Mouse (Mus musculus): ENCODE measurements around the gene Gm10645.

Gene Gm10645

GRCm38 (mm10) chr8:83167932-83168331 lies 2.0 kb upstream of the Gm10645 start:
- DNase-seq, result no peak

GRCm38 (mm10) chr8:83165235-83165930 lies 587 bp downstream of the Gm10645 start, which contains the start of gene Tbc1d9:
Gene Tbc1d9 (plus strand): TSS chr8:83165352.
- peak; percentile 92 for DNase-seq

GRCm38 (mm10) chr8:83160613-83161012 lies 5.4 kb downstream of the Gm10645 start:
- DNase-seq, result no peak

GRCm38 (mm10) chr8:83159615-83160014 lies 6.4 kb downstream of the Gm10645 start:
- DNase-seq, result no peak

DNA sequence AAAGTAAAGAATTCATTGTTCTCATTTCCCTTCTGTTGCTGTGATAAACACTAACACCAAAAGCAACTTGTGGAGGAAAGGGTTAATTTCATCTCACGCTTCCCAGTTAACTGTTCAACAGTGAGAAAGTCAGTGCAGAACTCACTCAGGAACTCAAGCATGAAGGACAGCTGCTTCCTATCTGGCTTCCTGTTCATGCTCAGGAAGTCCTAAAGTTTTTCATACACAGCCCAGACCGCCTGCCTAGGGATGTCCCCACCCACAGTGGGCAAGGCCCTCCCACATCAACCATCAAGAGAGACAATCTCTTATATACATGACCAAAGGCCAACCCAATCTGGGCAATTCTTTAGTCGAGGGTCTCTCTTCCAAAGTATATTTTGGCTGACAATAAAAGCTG lies 7.0 kb downstream of the Gm10645 start:
- DNase-seq, result no peak

- DNase-seq, result no peak
Observed at GRCm38 (mm10) chr8:83155110-83155509, 10.9 kb downstream of the Gm10645 start.

- DNase-seq, result no peak
Observed at GRCm38 (mm10) chr8:83152470-83152869, 13.5 kb downstream of the Gm10645 start.

DNA sequence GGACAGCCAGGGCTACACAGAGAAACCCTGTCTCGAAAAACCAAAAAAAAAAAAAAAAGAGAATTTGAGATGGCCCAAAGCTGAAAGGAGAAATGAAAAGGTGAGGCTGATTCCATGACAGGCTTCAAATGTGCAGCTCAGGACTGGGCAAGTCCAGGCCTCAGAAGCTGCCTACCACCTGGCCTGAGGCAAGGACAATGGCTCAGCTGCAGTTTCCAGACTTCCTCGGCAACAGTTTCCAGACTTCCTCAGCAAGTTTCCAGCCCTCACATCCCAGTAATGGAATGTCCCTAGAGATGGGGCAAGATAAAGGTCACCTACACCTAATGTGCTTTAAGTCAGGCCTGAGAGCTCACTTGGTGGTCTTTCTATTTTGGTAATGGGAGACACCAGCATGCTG lies 13.9 kb downstream of the Gm10645 start:
- DNase-seq, result no peak

- DNase-seq, result no peak
Observed at GRCm38 (mm10) chr8:83149124-83149523, 16.8 kb downstream of the Gm10645 start.

DNA sequence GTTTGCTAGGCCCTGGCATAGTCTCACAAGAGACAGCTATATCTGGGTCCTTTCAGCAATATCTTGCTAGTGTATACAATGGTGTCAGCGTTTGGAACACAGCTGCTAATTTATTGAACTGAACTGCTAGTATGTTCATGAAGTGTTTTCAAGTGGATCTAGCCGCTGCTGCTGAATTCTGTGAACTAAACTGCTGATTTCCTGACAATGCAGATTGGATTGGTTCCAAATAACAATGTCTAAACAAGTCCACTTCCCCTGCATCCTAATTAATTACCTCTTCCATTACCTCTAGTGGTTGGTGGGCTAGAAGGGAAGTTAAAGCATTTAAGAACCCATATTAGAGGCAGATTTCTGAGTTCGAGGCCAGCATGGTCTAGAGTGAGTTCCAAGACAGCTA lies 20.5 kb downstream of the Gm10645 start:
- no peak for DNase-seq

- DNase-seq, result no peak
Observed at GRCm38 (mm10) chr8:83144601-83145000, 21.4 kb downstream of the Gm10645 start.

DNA sequence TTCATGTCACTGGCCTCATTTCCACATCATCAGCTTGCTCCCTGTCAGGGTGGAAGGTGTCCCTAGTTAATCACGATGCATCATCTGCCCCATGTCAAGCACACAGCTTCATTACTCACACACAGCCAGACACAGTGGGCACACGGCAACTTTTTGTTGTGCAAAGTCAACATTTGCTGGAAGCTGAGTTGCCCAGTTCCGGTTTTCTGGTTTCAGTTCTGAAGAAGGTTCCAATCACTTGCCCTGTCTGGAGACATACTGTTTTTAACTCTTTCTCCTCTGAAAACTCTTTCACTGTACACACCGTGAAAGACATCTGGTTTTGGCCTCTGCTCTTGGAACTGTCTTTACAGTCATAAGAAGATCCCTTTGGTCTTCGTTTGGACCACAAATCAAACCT lies 24.6 kb downstream of the Gm10645 start:
- no peak for DNase-seq

DNA sequence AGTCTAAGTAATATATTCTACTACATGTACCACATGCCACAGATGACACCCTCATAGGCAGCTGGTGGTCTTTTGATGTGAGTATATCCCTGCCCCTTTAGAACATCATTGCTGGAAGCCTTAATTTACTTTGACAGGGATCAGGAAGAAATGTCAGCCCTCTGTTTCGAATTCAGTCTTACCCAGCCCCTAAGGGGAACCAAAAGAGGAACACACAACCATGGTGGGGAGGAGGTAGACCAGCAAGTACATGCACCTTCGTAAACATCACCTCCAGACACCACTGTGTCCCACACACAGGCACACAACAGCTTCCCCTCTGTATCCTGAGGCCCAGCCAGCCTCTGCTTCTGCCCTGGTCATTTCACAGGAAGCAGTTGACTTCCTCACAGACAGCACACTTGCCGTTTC lies 25.3 kb downstream of the Gm10645 start:
- DNase-seq, result peak; percentile 55

GRCm38 (mm10) chr8:83140068-83140467 lies 25.9 kb downstream of the Gm10645 start:
- peak; percentile 49 for DNase-seq

DNA sequence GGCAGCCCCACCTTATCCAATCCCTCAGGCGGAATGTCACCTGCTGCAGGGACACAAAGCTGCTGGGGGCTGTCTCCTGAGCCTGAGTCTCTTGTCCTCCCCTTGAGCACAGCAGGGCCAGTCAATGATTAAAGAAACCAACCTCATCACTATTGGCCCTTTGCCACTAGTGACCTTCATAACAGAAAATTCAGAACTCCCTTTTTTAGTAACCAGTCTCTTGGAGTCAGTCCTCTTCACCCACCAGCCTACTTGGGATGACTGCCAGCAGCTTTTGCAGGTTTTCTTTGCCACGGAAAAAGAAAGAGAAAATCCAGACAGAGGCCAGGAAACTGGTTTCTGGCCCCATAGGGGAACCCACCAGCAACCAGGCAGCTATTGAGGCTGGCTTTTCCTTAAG lies 30.9 kb downstream of the Gm10645 start:
- no peak for DNase-seq
